Mouse (Mus musculus) gastrocnemius, adult 18-20 months (tissue): Measurements from ENCODE around the gene Pou4f1. TPM values are rescaled to one million over a fixed set of nuclear protein-coding genes. Genes with fewer than 3 reads are reported as not detected.
"Not testable (repeated sequence)": the region's sequence is repeated elsewhere in the genome, so short reads cannot be mapped to it uniquely, and the experiment has no call there.

Experiments used
- DNase-seq: peaks from one replicate; pipeline ENCODE4 v3.0.0; 2021; ENCODE audit warnings: low spot score
- long read RNA-seq, 2 experiments: library from polyadenylated mRNA; stranded (forward); transcript quantifications; one replicate each; pipeline ENCODE4 v2.0.0; 2021
- total RNA-seq, 2 experiments: library from RNA; stranded (reverse); gene quantifications; 2 replicates each; pipeline ENCODE4 v1.2.3; 2021

Pou4f1 gene
- 1 to 10 TPM; 1.3 to 1.4 TPM for total RNA-seq
- long read RNA-seq, experiment 1 = 0 reads
- long read RNA-seq, experiment 2, full-length matches to known transcripts = 1 of 2 reads
- long read RNA-seq, experiment 2, partial matches to known transcripts = 0 of 2 reads
- long read RNA-seq, experiment 2, other reads (novel, unspliced or antisense) = 1 of 2 reads

DNA sequence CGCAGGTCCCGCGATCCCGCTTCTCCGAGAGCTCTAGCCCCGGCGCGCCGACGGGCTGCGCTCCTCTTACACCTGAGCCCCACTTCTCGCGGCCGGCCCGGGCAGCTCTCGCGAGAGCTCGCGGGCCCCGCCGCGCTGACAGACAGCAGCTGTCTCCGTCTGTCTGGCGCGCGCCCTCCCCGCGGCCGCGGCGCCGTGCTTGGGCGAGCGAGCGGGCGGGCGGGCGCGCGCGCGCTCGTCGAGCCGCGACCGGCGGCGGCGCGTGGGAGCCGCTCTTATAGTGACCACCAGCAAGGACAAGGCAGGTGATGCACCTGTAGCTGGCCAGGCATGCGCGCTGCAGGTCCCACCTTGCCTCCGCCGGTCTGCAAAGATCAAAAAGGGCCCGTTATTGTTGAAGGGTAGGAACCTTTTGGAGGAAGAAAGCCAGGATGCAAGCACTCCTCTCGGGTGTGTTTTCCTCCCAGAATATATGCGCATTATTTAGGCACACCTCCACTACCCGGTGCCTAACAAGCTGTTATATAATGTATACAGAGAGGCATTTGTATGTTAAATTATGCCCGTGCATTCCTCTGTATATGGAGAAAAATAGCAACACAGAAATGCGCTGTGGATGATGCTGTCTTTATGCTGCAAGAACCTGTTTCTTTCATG is at the start of gene Pou4f1:
Pou4f1 (minus strand) TSS at position 34 of the 657 bp plus-strand sequence.
- DNase-seq = peak; percentile 49

DNA sequence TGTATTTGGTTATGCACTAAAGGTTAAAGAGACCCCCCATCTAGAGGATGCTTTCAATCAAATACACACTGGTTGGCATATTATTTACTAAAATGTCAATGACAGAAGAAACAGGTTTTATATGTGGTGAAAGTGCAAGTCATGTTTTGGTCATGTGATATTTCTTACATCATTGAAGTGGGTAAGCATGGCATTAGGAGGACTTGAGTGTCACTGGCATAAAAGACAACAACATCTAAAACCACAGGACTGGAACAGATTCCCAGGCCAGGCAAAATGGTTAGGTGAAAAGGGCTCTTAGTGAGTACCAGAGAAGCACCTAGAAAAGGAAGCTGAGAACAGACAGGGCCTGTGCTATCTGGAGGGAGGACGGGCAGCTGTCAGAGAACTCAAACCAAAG is 43.9 kb upstream of the Pou4f1 start:
- DNase-seq = no peak

DNA sequence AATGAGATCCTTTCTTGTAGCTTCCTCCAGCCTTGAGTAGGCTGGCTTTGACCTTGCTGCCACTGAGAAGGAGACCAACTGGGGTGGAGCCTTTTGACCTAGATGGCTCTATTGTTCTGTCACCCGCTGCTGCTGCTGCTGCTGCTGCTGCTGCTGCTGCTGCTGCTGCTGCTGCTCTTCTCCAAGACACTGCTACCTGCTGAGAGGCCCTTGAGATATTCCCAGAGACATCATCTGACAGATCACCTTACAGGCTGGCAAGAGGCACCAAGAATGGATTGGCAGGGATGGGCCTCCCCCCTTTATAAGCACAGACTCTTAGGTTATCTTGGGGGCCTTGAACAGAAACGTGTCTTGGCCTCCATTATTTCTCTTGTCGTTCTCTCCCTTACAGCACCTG is 35.0 kb upstream of the Pou4f1 start:
- not testable (repeated sequence) for DNase-seq

DNA sequence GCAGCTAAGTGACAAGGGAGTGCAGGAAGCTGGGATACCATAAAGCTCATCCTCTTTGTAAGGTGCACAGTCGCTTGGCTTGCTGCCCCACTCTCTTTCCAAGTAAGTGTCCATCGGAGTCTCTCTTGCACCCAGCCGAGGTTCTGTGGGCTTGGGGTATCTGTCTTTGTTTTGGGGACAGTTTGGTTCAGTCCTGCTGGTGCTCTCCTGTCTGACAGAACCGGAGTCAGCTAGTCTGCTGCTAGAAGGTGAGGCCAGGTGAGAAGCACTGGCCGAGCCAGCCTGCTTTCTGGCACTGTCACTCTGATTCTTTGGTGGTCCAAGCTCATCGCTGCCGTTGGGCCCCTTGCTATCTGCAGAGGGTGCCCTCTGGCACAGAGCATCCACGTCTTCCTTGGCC is 12.0 kb upstream of the Pou4f1 start:
- DNase-seq = no peak

DNA sequence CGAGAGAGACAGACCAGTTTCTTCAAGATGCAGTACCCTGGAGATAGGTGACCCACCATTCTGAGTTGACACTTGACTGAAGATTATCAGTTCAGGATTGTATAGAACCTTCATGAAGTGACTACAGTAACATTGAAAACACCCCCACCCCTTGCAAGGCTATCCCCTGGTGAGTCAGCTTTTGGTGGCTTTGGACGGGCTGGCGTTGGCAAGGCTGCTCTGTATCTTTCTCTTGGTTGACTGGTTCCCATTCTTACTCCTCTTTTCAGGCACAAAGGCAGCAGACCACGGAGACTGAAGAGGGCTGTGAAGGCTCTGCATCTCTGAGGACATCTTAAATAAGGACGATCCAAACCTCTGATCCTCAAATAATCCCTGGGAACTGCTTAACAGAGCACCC is 10.8 kb upstream of the Pou4f1 start:
- DNase-seq = no peak

DNA sequence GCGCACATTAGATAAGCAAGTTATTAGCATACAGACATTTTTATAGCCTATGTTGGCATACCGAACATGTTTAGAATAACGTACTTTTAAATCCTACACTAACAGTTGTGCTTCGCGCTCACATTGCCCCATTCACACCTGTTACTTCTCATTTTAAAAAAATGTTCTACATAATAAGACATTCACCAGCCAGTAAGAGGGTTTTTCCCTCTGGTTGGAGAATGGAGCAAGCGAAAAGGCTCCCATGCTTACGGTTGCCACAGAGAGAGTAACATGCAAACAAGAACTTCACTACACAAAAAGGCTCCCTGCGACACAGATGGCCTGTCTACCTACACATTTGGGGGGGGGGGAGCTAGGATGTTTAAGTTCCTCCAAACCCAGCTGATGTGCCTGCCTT is 9.8 kb upstream of the Pou4f1 start:
- no peak for DNase-seq

DNA sequence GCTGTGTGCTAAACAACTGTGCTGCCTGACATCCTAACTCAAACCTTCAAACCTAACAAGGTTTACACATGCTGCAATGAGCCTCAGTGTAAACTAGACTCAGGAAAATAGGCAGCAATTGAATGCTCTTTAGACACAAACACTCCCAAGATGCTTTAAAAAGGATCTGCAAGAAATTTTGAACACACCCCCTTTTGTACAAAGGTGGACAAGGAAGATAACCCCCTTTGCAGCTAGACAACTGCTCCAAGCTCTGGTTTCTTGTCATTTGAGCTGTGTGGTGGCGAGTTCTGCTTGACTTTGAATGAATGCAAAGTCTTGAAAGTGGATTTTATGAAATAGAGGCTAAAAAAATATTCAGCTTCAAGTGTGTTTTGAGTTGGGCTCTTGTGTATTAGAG is 7.6 kb upstream of the Pou4f1 start:
- no peak for DNase-seq

DNA sequence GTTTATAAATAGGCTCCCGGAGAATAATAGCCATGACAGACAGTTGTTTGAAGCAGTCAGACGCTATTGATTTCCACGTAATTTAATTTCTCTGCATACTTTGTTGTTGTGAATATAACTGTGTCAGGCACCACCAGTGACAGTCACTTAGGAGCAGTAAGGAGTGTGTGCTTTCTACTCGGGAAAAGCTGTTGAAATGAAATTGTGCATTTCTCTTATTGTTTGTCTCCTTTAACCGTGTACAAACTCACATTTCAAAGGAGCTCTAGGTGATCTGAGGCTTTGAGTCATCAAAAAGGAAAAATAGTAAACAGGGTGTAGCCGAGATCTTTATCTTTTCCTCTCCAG is 798 bp upstream of the Pou4f1 start:
- no peak for DNase-seq

DNA sequence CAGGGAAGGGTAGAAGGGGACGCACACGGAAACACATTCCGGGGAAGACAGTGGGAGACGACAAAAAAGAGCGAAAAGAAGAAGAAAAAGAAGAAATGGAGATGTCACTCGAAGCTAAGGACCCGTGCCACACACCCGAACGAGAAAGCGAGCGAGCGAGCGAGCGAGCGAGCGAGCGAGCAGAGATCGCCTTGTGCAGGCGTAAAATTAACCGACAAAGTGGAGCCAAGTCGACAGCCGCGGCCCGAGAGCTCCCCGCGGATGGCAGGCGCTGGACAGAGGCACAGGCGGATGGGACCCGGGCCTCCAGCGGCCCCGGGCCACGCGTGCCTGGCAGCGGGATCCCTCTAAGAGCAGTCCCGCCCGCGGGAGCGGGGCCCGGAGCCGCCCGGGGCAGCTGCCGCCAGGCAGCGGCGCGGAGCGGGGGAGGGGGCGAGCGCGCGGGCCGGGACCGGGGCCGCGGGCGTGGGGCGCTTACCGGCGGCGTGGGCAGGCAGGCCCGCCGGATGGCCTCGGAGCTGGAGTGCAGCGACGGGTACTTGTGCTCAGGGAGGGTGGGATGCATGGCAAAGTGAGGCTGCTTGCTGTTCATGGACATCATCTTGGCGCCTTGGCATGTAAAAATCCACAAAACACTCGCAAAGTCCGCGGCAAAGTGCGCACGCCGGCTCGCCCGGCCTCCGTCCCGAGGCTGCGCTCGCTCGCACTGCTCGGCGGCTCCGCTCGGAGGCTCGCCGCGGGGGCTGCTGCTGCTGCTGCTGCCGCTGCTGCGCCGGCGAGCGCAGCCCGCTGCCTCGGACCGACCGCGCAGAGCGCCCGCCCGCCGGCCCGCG is 450 bp downstream of the Pou4f1 start:
- no peak for DNase-seq

DNA sequence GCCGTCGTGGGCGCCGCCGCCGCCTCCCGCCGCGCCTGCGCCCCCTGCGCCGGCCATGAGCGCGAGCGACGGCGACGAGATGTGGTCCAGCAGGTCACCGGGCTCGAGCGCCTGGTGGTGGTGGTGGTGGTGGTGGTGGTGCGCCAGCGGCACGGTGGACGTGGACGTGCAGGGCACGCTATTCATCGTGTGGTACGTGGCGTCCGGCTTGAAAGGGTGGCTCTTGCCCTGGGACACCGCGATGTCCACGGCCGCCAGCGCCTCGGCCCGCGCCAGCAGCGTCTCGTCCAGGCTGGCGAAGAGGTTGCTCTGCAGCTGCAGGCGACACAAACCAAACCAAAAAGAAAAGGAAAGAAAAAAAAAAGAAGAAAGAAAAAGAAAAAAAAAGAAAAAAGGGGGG is 1.2 kb downstream of the Pou4f1 start:
- no peak for DNase-seq

DNA sequence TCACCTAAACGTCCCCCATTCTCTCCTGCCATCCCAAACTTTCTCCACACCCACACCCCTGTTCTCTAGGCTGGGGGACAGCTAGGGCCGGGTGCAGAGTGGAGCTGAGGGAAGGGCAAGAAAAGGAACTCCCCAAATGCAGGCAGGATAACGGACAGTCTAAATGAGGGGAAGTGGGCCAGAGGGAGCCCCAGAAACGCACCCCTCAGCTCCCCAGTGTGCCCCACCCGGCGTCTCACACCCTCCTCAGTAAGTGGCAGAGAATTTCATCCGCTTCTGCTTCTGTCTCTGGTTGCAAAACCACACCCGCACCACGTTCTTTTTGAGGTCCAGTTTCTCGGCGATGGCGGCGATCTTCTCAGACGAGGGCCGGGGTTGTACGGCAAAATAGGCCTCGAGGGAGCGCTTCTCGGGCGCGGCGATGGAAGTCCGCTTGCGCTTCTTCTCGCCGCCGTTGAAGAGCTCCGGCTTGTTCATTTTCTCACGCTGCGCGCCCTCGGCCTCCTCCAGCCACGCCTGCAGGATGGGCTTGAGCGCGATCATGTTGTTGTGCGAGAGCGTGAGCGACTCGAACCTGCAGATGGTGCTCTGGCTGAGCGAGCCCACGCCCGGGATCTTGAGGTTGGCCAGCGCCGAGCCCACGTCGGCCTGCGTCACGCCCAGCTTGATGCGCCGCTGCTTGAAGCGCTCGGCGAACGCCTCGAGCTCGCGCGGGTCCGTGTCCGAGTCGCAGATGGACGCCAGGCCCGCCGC is 2.1 kb downstream of the Pou4f1 start:
- DNase-seq = no peak

DNA sequence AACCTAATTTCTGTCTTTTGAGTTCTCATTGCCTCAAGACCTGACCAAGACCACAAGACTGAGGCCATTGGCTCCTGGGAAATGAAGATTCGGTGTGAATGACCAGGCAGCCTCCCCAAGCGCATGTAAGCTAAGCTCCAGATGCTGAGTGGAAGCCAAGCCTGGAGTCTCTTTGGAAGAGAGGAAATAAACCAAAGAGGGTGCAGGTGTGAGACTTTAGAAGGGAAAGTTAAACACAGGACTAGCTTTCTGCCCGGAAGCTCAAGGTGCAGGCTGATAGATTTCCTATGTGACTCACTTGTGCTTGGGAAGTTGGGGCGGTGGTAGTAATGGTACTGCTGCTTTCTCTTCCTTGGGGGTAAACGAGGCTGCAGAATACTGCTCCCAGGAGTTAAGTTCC is 3.0 kb downstream of the Pou4f1 start:
- DNase-seq = no peak

DNA sequence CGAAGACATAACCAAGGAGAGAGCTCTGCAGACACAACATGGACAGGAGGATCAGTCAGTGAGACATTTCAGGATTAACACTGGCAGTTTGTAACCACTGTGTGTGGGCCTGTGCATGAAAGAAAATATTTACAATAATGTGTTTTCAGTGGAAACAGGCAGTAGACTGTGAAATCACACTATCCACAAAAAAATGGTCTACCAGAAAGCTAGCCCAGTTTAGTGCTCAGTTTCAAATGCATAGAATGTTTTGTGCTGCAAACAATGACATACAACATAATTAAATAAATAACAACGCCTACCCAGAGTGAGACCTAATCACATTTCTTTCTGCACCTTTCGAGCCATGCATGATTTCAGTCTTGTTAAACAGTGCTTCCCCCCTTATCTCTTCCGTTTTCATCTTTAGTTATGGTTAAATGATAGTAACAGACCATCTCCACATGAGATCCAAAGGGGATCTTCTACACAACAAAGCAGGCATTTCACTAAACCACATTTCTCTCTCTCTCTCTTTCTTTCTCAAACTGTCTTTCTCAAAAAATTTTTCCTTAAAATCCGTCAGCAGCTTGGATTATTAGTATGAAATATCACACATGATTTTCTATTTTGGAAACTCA is 4.1 kb downstream of the Pou4f1 start:
- DNase-seq = no peak

DNA sequence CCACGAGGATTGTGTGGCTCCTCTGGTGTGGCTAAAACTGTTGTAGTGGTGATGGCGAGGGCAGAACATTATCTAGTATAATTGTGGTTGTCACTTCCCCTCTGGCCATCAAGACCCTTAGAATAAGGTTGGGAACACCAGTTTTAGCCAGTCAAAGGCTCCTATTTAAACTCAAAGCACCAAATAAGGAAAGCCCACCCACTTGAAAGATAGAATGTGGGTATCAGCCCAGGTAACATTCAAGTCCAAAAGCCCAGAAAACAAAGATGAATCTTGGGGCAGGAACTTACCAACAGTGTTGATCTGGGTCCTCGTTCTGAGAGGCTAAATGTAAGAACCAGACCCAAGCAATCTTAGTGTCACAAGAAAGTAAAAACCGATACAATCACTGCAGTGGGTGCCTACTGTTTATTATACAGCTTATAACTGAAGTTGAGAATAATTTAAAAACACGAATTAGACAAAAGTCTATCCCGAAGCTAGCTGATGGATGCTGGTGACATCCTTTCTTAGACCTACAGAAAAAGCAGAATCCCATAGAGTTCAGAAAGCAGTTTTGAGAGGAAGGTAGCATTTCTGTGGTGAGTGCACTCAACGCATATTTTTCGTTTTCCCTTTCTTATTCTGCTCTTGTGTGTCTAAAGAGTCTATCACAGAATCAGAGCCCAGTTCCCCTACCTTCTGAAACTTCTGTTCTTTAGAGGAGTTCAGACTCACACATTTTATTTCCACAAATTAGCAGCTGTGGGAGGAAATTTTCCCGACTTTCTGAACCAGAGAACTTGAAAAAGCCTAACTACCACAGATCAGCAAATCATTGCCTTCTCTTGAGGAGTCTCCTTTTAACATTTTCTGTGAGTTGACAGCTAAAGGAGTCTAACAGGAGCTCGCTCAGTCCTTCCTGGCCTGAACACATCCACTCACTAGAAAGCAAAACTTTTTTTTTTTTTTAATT is 6.2 kb downstream of the Pou4f1 start:
- DNase-seq = no peak

DNA sequence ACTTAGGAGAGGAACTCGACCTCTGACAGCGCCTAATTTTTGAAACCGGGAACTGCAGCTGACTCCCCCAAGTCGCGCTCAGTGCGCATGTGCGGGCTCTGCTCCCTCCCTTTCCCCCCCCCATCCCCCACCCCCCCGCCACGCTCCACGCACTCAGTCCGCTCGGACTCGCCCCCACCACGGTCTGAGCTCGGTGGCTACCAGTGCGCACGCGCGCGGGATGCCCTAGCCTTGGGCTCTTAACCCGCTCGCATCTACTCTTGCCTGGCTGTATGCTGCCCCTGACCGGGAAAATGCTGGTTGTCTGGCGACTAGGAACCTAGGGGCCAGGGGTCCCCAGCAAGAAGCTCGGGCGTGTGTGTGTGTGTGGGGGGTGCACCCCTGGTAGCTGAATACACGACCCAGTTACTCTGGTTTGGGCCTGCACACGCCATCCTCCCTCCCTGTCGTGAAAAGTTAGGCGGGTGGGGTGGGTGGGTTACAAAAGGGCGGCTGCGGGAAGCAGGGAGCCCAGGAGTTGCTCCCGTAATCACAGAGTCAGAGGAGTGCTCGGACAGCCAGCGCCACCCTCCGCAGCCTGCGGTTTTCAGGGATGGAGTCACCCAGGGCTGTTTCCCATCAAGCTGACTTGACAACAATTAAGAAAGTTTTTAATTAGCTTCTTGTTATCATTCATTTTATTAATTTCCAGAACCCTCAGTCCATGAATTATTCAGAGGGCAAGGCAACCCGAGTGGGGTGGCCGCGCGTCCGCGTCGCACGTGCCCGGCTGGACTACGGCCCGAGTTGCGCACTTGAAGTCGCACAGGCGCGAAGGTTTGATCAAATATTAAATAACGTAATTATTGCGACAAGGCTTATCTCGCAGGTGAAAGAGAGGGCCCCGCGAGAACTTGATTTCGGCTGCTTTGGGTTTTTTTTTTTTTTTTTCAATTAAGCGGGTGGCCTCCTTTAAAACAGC is 7.2 kb downstream of the Pou4f1 start:
- no peak for DNase-seq

DNA sequence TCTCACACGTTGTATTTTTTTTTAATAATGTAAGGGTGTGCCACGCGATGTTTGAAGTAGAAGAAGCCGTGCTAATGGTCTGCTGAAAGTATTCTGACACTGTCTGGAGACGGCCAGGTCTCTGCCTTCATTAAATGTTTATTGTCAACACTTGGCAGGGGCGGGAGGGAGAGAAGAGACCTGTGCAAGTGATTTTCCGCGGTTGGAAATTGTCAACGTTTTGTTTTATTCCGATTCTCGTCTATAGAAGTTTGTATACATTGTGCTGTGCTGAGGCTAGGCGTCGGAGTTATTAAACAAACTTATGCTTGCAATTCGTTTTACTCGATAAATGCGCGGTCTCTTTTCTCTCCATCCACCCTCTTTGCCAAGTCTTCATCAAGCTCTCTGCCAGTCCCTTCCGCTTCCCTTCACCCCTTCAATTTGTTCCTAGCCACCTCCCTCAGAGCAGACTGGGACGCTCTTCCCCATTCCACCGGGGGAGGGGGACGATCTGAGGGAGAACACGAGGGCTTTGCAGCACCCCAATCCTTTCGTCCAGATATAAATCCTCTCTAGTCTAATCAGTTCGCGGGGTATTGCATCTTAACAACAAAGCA is 8.2 kb downstream of the Pou4f1 start:
- no peak for DNase-seq

DNA sequence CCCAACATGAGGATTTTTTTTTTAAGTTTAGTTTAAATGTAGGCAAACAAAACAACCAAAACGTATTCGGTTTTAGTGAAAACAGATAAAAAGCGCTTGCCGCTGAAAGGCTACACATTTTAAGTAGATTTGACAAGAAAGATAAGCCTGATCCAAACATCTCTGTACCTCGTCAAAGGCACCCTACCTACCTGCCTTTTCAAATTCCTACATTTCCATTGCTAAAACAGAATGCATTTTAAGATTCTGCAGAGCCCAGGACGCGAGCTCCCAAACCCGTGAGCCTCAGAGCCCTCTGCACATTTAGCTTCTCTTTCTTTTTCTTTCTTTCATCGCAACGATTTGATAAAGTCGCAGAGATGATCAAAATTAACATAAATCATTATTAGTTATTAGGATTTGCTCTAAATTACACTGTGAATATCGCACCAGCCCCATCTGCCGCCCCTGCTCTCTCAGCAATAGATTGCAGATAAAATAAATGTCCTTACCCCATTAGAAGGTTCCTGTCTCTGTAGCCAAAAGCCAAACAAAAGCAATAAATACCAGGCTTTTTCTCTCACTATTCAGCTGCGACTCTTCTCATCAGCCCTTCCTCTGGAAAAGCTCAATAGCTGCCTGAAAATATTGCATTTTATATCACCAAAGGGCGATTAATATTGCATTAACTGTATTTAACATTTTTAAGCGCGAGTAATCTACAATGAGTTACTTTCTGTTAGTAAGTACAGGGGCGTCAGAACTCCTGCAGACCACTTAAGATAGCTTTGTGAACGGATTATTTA is 8.9 kb downstream of the Pou4f1 start:
- no peak for DNase-seq
